Mouse (Mus musculus) midbrain, embryonic 16.5 days (tissue): ENCODE measurements around the gene Usp15. TPM values are rescaled to one million over a fixed set of nuclear protein-coding genes. Genes with fewer than 3 reads are reported as not detected.
"Not testable (repeated sequence)": the region's sequence is repeated elsewhere in the genome, so short reads cannot be mapped to it uniquely, and the experiment has no call there.

ENCODE experiments used
- ATAC-seq: fragments of 200-750 bp; cut with Nextera tagmentation; 2 replicates; pipeline ENCODE4 v1.8.0; 2017; ENCODE audit warnings: moderate TSS enrichment
- H3K27ac ChIP-seq: fragments of 300-500 bp; sonication (generic); 2 replicates; pipeline ENCODE4 v1.5.1; 2014; ENCODE audit warnings: mild to moderate bottlenecking, low read length, mixed read lengths
- H3K27me3 ChIP-seq: fragments of 300-500 bp; sonication (generic); 2 replicates; pipeline ENCODE4 v1.6.1; 2014; ENCODE audit warnings: low read depth, low read length, mixed read lengths; ENCODE audit not compliant: control insufficient read depth, insufficient read depth
- H3K36me3 ChIP-seq: fragments of 300-500 bp; sonication (generic); 2 replicates; pipeline ENCODE4 v1.6.1; 2014; ENCODE audit warnings: mild to moderate bottlenecking, low read length, moderate library complexity, mixed read lengths; ENCODE audit not compliant: control insufficient read depth, insufficient read depth
- H3K4me1 ChIP-seq: fragments of 300-500 bp; sonication (generic); 2 replicates; pipeline ENCODE4 v1.6.1; 2014; ENCODE audit warnings: mild to moderate bottlenecking, low read length, mixed read lengths; ENCODE audit not compliant: control insufficient read depth, insufficient read depth
- H3K4me2 ChIP-seq: fragments of 300-500 bp; sonication (generic); 2 replicates; pipeline ENCODE4 v1.6.1; 2014; ENCODE audit warnings: mild to moderate bottlenecking, low read length, mixed read lengths
- H3K4me3 ChIP-seq: fragments of 300-500 bp; sonication (generic); 2 replicates; pipeline ENCODE4 v1.5.1; 2014; ENCODE audit warnings: low read depth, mild to moderate bottlenecking, low read length, moderate library complexity, mixed read lengths
- H3K9ac ChIP-seq: fragments of 300-500 bp; sonication (generic); 2 replicates; pipeline ENCODE4 v1.6.1; 2014; ENCODE audit warnings: low read depth, low read length, mixed read lengths
- H3K9me3 ChIP-seq: fragments of 300-500 bp; sonication (generic); replicated peaks from 2 replicates; pipeline ENCODE4 v1.6.1; 2014; ENCODE audit warnings: mild to moderate bottlenecking, low read length, mixed read lengths; ENCODE audit not compliant: control insufficient read depth, poor library complexity, severe bottlenecking
- WGBS: fragments of 180-500 bp; shearing (Covaris S2); extraction: QIAGEN DNeasy Blood & Tissue Kit; methylation state at CpG from one replicate; pipeline ENCODE4 v1.1.7; 2014; 5-methylcytosine and 5-hydroxymethylcytosine counted together
- polyA plus RNA-seq: library from polyadenylated mRNA; unstranded; fragments of >200 nt; fragmentation: Nextera tagmentation; extraction: Ambion mirVana; gene quantifications from 2 replicates; pipeline ENCODE4 v1.2.1, GENCODE M21; 2015

Usp15 gene
- polyA plus RNA-seq, result 74.1 and 76.3 TPM in 2 replicates

- H3K36me3 ChIP-seq, result no peaks in the 10 kb centered on the region
- under 1% methylated on average over 47 of the region's 66 CpGs for WGBS
Measured at GRCm38 (mm10) chr10:123196835-123197559, at the start of gene Usp15. TSS of gene Usp15 (minus strand) at chr10:123196995.

GRCm38 (mm10) chr10:123229420-123229819 is 32.6 kb upstream of the Usp15 start:
- Histone ChIP-seq H3K27ac (no peak overlapping the region), H3K4me1 (no peaks in the 10 kb centered on the region), H3K4me2 (no peak overlapping the region), H3K9ac (no peak overlapping the region), H3K36me3 (no peaks in the 10 kb centered on the region), H3K4me3 (no peak overlapping the region), H3K27me3 (no peaks in the 10 kb centered on the region), H3K9me3 (no peaks in the 10 kb centered on the region)
- no peak for ATAC-seq
- WGBS, result 93% methylated on average over 5 of the region's 5 CpGs

More at GRCm38 (mm10) chr10:123196835-123197559, at the start of gene Usp15:
- no peaks in the 10 kb centered on the region for H3K9me3 ChIP-seq
- no peaks in the 10 kb centered on the region for H3K27me3 ChIP-seq
- peak; percentile 93 for ATAC-seq
- peak within 1 kb of the TSS; percentile 98 for H3K27ac ChIP-seq
- peak within 1 kb of the TSS; percentile 97 for H3K4me3 ChIP-seq
- H3K4me2 ChIP-seq, result peak within 1 kb of the TSS; percentile 71
- peaks cover 19% of the 10 kb centered on the region for H3K4me1 ChIP-seq
- H3K9ac ChIP-seq, result peak within 1 kb of the TSS; percentile 96

DNA sequence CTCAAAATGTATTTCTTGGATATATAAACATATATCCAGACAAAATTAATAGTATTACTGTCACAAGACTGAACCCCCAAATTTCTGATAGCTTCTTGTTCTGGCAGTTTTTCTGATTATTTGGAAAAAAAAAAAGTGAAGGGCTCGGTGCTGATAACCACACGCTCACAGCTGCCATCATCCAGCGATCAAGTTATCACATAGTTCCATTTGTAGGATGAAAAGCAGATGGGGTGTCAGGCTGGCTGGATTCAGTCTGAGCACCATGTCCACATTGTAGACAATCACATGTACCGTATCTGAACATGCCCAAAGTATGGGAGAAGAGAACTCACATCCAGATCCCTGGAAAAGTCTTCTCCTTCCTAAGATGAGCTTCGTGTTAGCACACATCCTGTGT is 26.0 kb upstream of the Usp15 start:
- Histone ChIP-seq H3K4me3 (no peak overlapping the region), H3K27me3 (no peaks in the 10 kb centered on the region), H3K9me3 (no peaks in the 10 kb centered on the region), H3K36me3 (no peaks in the 10 kb centered on the region), H3K9ac (no peak overlapping the region), H3K4me2 (no peak overlapping the region), H3K27ac (no peak overlapping the region), H3K4me1 (no peaks in the 10 kb centered on the region)
- no peak for ATAC-seq
- 97% methylated on average over 5 of the region's 5 CpGs for WGBS

DNA sequence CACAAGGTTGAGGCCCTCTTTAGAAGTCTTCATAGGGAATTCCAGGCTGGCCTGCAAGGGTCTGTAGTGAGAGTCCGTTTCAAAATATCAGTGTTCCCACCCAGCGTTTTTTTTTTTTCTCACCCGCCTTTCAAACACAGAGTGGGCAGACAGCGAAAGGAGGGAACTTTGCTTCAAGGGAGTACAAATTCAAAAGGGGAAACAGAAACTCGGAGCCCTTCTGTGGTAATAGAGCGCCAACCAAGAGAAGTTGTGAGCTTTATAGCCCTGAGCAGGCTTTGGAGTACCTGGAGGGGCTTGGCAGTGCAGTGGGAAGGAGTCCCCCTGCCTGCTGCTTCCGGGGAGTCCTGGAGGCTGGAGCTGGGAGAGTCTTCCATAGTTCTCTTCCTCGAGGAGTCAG is 12.7 kb upstream of the Usp15 start:
- ATAC-seq, result no peak
- H3K9ac ChIP-seq, result no peak overlapping the region
- H3K4me2 ChIP-seq, result no peak overlapping the region
- no peaks in the 10 kb centered on the region for H3K4me1 ChIP-seq
- no peak overlapping the region for H3K27ac ChIP-seq
- no peaks in the 10 kb centered on the region for H3K9me3 ChIP-seq
- WGBS, result 83% methylated on average over 8 of the region's 8 CpGs
- H3K4me3 ChIP-seq, result no peak overlapping the region
- H3K36me3 ChIP-seq, result no peaks in the 10 kb centered on the region
- no peaks in the 10 kb centered on the region for H3K27me3 ChIP-seq

- Histone ChIP-seq H3K27ac (no peak overlapping the region), H3K9me3 (no peaks in the 10 kb centered on the region), H3K4me1 (no peaks in the 10 kb centered on the region), H3K36me3 (no peaks in the 10 kb centered on the region), H3K27me3 (no peaks in the 10 kb centered on the region), H3K4me3 (no peak overlapping the region), H3K4me2 (no peak overlapping the region), H3K9ac (no peak overlapping the region)
- WGBS, result 95% methylated on average over 9 of the region's 9 CpGs
- no peak for ATAC-seq
Measured at GRCm38 (mm10) chr10:123208336-123208735, 11.5 kb upstream of the Usp15 start.

GRCm38 (mm10) chr10:123206074-123206473 is 9.3 kb upstream of the Usp15 start:
- Histone ChIP-seq H3K4me1 (no peaks in the 10 kb centered on the region), H3K4me3 (no peak overlapping the region), H3K9ac (no peak overlapping the region), H3K4me2 (no peak overlapping the region), H3K27me3 (no peaks in the 10 kb centered on the region), H3K36me3 (no peaks in the 10 kb centered on the region), H3K27ac (no peak overlapping the region), H3K9me3 (no peaks in the 10 kb centered on the region)
- 89% methylated on average over 6 of the region's 6 CpGs for WGBS
- ATAC-seq, result no peak

- H3K9me3 ChIP-seq, H3K4me1 ChIP-seq, H3K4me3 ChIP-seq, H3K4me2 ChIP-seq, ATAC-seq, H3K36me3 ChIP-seq, H3K9ac ChIP-seq, H3K27me3 ChIP-seq, H3K27ac ChIP-seq: not testable (repeated sequence)
- WGBS, result 96% methylated on average over 3 of the region's 3 CpGs
Measured at GRCm38 (mm10) chr10:123205364-123205763, 8.6 kb upstream of the Usp15 start.

DNA sequence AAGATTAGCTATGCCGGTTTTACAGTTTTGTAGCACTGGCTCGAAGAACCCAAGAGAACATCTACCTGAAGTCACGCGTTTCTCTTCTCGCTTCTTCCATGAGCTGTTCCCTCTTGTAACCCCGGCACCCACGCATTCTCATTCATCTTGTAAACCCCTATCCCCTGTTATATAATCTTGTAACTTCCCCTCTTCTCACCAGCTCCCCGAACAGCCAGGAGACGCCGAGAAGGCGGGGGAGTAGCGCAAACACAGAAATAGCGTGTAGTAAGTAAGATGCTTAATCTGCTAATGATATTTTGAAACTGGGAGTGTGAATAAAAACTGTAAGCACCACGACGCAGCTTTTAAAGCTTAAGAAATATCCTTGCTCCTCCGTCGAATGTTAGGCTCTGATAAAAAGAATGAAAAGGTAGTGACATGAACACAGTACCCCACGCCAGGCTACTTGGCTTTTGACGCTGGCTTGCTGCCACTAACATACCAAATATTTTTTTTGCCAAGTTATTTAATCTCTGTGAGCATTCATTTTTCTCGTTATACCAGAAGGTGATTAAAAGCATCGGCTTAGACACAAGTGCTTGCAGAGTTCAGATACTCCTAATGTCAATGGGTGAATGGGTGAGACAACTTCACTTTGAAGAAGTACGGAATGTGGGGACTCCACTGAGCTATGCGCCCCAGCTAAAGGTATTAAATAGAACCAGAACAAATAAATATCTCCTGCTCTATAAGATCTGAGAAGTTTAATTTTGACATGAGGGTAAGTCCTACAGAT is 5.4 kb upstream of the Usp15 start:
- Histone ChIP-seq H3K9ac (no peak overlapping the region), H3K9me3 (no peaks in the 10 kb centered on the region), H3K27ac (no peak overlapping the region), H3K27me3 (no peaks in the 10 kb centered on the region), H3K36me3 (no peaks in the 10 kb centered on the region), H3K4me1 (peaks cover 3% of the 10 kb centered on the region; the same call in 1 of the 2 replicates), H3K4me3 (no peak overlapping the region), H3K4me2 (no peak overlapping the region)
- WGBS, result 87% methylated on average over 23 of the region's 23 CpGs
- no peak for ATAC-seq

- no peak for ATAC-seq
- no peak overlapping the region for H3K4me3 ChIP-seq
- H3K9me3 ChIP-seq, result no peaks in the 10 kb centered on the region
- H3K9ac ChIP-seq, result no peak overlapping the region
- no peaks in the 10 kb centered on the region for H3K27me3 ChIP-seq
- WGBS, result 88% methylated on average over 5 of the region's 5 CpGs
- no peak overlapping the region for H3K4me2 ChIP-seq
- H3K4me1 ChIP-seq, result peaks cover 3% of the 10 kb centered on the region; the same call in 1 of the 2 replicates
- no peaks in the 10 kb centered on the region for H3K36me3 ChIP-seq
- no peak overlapping the region for H3K27ac ChIP-seq
Measured at GRCm38 (mm10) chr10:123201436-123201835, 4.6 kb upstream of the Usp15 start.
